In genomic region chr9:28261078-28261753, GRCm38 (mm10) we compare ENCODE assay signal across 8 mouse cellular contexts.
DNase-seq lines count a peak whose midpoint lies in the region; ATAC-seq and TF ChIP-seq lines count a peak whose summit lies in the region.

No protein-coding gene starts in this region.

- intact Hi-C loops in left cerebral cortex, postnatal 14 days (cut with DNase I) = loop anchor here (5.0 kb wide), 2 partner anchors 66 to 141 kb away; no protein-coding TSS in a partner anchor

- no peak overlapping the region for H3K9ac ChIP-seq in intestine, embryonic 15.5 days
- no peak overlapping the region for H3K9ac ChIP-seq in midbrain, embryonic 12.5 days (replicated peaks)

- no peaks in the 10 kb centered on the region for H3K36me3 ChIP-seq in intestine, embryonic 15.5 days
- no peaks in the 10 kb centered on the region for H3K36me3 ChIP-seq in midbrain, embryonic 12.5 days

- 22% methylated on average over 7 of the region's 7 CpGs for WGBS in intestine, embryonic 15.5 days
- WGBS in midbrain, embryonic 12.5 days = 15% methylated on average over 7 of the region's 7 CpGs

- no peak overlapping the region for H3K4me2 ChIP-seq in intestine, embryonic 15.5 days (replicated peaks)
- H3K4me2 ChIP-seq in midbrain, embryonic 12.5 days (replicated peaks) = no peak overlapping the region

- H3K27me3 ChIP-seq in intestine, embryonic 15.5 days (replicated peaks) = 0 out of 2 replicates have a peak, but pooled peaks cover 2% of the 10 kb centered on the region
- peaks cover 17% of the 10 kb centered on the region; the same call in 1 of the 2 replicates for H3K27me3 ChIP-seq in midbrain, embryonic 12.5 days

- peak; percentile 43; the same call in 1 of the 2 replicates for ATAC-seq in intestine, embryonic 15.5 days
- ATAC-seq in midbrain, embryonic 12.5 days (ENCODE audit: low FRiP score, low read depth) = peak; percentile 84

- no peak overlapping the region for H3K4me3 ChIP-seq in cortical plate, adult 2 months (ENCODE audit: insufficient read depth, low read length)
- no peak overlapping the region for H3K4me3 ChIP-seq in intestine, embryonic 15.5 days (replicated peaks)
- H3K4me3 ChIP-seq in midbrain, embryonic 12.5 days = no peak overlapping the region

- H3K9me3 ChIP-seq in intestine, embryonic 15.5 days = no peaks in the 10 kb centered on the region
- H3K9me3 ChIP-seq in midbrain, embryonic 12.5 days = no peaks in the 10 kb centered on the region

- DNase-seq in layer of hippocampus, adult 11-12 months (ENCODE audit: low spot score) = peak; percentile 74
- DNase-seq in layer of hippocampus, adult 9-11 months = no peak
- peak; percentile 25 to 30 for DNase-seq in gastrocnemius, adult 8-10 months (ENCODE audit: low spot score in 2 of 2)
- peak; percentile 66 to 82 for DNase-seq in left cerebral cortex, postnatal 14 days (ENCODE audit: low spot score in 2 of 2)
- DNase-seq in spleen, postnatal 10 days (ENCODE audit: low spot score in 2 of 2) = peak; percentile 11 to 54

- TF ChIP-seq POLR2A in cortical plate, adult 2 months (IDR thresholded peaks at IDR 0.05; ENCODE audit: extremely low read depth, insufficient read depth, low read length) = no peak

- TF ChIP-seq CTCF in cortical plate, adult 2 months (IDR thresholded peaks at IDR 0.05; ENCODE audit: extremely low read depth, insufficient read depth, low read length) = peak; percentile 92

- H3K27ac ChIP-seq in cortical plate, adult 2 months (ENCODE audit: insufficient read depth, low read length) = no peak overlapping the region
- no peak overlapping the region for H3K27ac ChIP-seq in intestine, embryonic 15.5 days
- H3K27ac ChIP-seq in midbrain, embryonic 12.5 days (replicated peaks) = no peak overlapping the region

- H3K4me1 ChIP-seq in cortical plate, adult 2 months (ENCODE audit: control insufficient read depth, insufficient read depth, low read length) = peaks cover 6% of the 10 kb centered on the region
- no peaks in the 10 kb centered on the region for H3K4me1 ChIP-seq in intestine, embryonic 15.5 days (replicated peaks)
- H3K4me1 ChIP-seq in midbrain, embryonic 12.5 days = peaks cover 10% of the 10 kb centered on the region
